In the genomic region with DNA sequence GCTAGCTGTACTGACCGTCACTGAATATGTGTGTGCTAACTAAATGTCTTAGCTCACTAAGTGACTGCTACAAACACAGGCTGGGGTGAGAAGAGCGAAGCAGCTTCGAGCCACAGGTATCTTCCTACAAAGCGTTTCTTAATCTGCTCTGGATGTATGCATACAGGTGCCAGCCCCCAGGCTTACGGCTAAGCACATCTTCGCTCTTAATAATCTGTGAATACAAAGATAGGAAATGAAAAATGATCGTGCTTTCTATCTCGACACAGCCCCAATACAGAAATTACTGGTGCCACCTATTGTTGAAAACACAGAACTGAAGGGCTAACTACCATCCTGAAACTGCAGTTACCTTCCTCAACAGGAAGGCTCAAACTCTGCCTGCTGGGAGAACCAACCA, we compare ENCODE assay signal across 10 mouse cellular contexts. TPM values are rescaled to one million over a fixed set of nuclear protein-coding genes. Genes with fewer than 3 reads are reported as not detected.
DNase-seq lines count a peak whose midpoint lies in the region; ATAC-seq and TF ChIP-seq lines count a peak whose summit lies in the region.
"Had no signal": no experiment of that assay in that cellular context is flagged by ENCODE, and none has a peak within 500 bp of the region (broad histone marks: within the 10 kb centered on the region; RNA-seq: fewer than 3 reads in every experiment).

No protein-coding gene starts in this region.

- peak; percentile 34 to 59 for DNase-seq in cerebellum, postnatal 10 days
- DNase-seq in cerebellum, adult 11 months, result no peak
- no peak for DNase-seq in liver, postnatal 0 days
- no peak for DNase-seq in liver, embryonic 11.5 days (ENCODE audit: low spot score)
- peak; percentile 19 to 59 for DNase-seq in frontal cortex, postnatal 36 days (ENCODE audit: low spot score in 2 of 2)
- peak; percentile 9 to 18 for DNase-seq in left cerebral cortex, adult 8-10 months (ENCODE audit: low spot score in 2 of 2)
- no peak for DNase-seq in ovary, adult 18-20 months (ENCODE audit: low spot score)
- no peak for DNase-seq in thymus, adult 18-20 months

- H3K4me2 ChIP-seq in liver, postnatal 0 days (ENCODE audit: low read depth, low read length), result no peak overlapping the region
- H3K4me2 ChIP-seq in liver, embryonic 11.5 days, result no peak overlapping the region
- H3K4me2 ChIP-seq: lung, embryonic 15.5 days had no signal

- no peak overlapping the region for H3K4me3 ChIP-seq in liver, postnatal 0 days (ENCODE audit: low read depth, low read length)
- no peak overlapping the region for H3K4me3 ChIP-seq in liver, embryonic 11.5 days (ENCODE audit: low read depth, low read length)
- H3K4me3 ChIP-seq: erythroblast, embryonic 14.5 days; lung, embryonic 15.5 days had no signal

- no peak for ATAC-seq in liver, postnatal 0 days
- no peak for ATAC-seq in liver, embryonic 11.5 days (replicated peaks; ENCODE audit: low FRiP score)

- H3K27ac ChIP-seq in liver, postnatal 0 days (ENCODE audit: low read depth), result no peak overlapping the region
- no peak overlapping the region for H3K27ac ChIP-seq in liver, embryonic 11.5 days (ENCODE audit: low read depth, low read length)
- H3K27ac ChIP-seq: lung, embryonic 15.5 days had no signal

- no peaks in the 10 kb centered on the region for H3K27me3 ChIP-seq in liver, postnatal 0 days (ENCODE audit: insufficient read depth, low read length)
- no peaks in the 10 kb centered on the region for H3K27me3 ChIP-seq in liver, embryonic 11.5 days (replicated peaks; ENCODE audit: control insufficient read depth, insufficient read depth, low read length)
- H3K27me3 ChIP-seq: lung, embryonic 15.5 days had no signal

- peak; percentile 46 for TF ChIP-seq CTCF in liver, postnatal 0 days (IDR thresholded peaks at IDR 0.05; ENCODE audit: low read depth)

- TF ChIP-seq EP300 in liver, postnatal 0 days (IDR thresholded peaks at IDR 0.05; ENCODE audit: low read depth), result no peak

- H3K4me1 ChIP-seq in liver, postnatal 0 days (ENCODE audit: insufficient read depth), result no peaks in the 10 kb centered on the region
- H3K4me1 ChIP-seq in liver, embryonic 11.5 days (replicated peaks; ENCODE audit: control insufficient read depth, insufficient read depth, low read length), result no peaks in the 10 kb centered on the region
- H3K4me1 ChIP-seq: lung, embryonic 15.5 days had no signal

- WGBS in liver, postnatal 0 days (ENCODE audit: insufficient replicate concordance), result 61% methylated on average over 8 of the region's 8 CpGs
- 64% methylated on average over 8 of the region's 8 CpGs for WGBS in liver, embryonic 11.5 days

- no peak overlapping the region for H3K9ac ChIP-seq in liver, postnatal 0 days (replicated peaks)
- no peak overlapping the region for H3K9ac ChIP-seq in liver, embryonic 11.5 days (ENCODE audit: low read depth, low read length)
- H3K9ac ChIP-seq: lung, embryonic 15.5 days had no signal

- H3K36me3 ChIP-seq in liver, postnatal 0 days (replicated peaks; ENCODE audit: insufficient read depth, low read length), result no peaks in the 10 kb centered on the region
- H3K36me3 ChIP-seq in liver, embryonic 11.5 days (ENCODE audit: control insufficient read depth, insufficient read depth, low read length), result no peaks in the 10 kb centered on the region
- H3K36me3 ChIP-seq: lung, embryonic 15.5 days had no signal

- no peaks in the 10 kb centered on the region for H3K9me3 ChIP-seq in liver, postnatal 0 days (ENCODE audit: low read length)
- H3K9me3 ChIP-seq in liver, embryonic 11.5 days (ENCODE audit: control insufficient read depth, low read length), result no peaks in the 10 kb centered on the region
- H3K9me3 ChIP-seq: lung, embryonic 15.5 days had no signal

RNA-seq across cellular contexts. Expression of a gene that starts 51.5 kb away (rescaled TPM):
- 0.17 and 0.36 TPM in 2 replicates for polyA plus RNA-seq in liver, postnatal 0 days (2015; fragmentation: Nextera tagmentation; extraction: Ambion mirVana)
- polyA plus RNA-seq in liver, embryonic 11.5 days (2014; fragmentation: Nextera tagmentation; extraction: Ambion mirVana), result 0.13 and 0.47 TPM in 2 replicates
- 1 to 10 TPM; 7.1 to 8.6 (median 7.2) TPM for total RNA-seq in left cerebral cortex, adult 8-10 months (2022)

Comparison
In these comparisons a context has a peak if more than half of its experiments do, and no peak if none do; other contexts are left out.
1. DNase-seq: peak in cerebellum, postnatal 10 days (2 of 2), frontal cortex, postnatal 36 days (2 of 2) and left cerebral cortex, adult 8-10 months (2 of 2); none in cerebellum, adult 11 months (single experiment), liver, postnatal 0 days (single experiment), liver, embryonic 11.5 days (single experiment), ovary, adult 18-20 months (single experiment) and thymus, adult 18-20 months (0 of 2).